Mouse (Mus musculus): Measurements from ENCODE around the gene Rab31. TPM values are rescaled to one million over a fixed set of nuclear protein-coding genes. Genes with fewer than 3 reads are reported as not detected.

Gene Rab31
- polyA plus RNA-seq, 1 experiment from 2014 or later: 60.8 TPM

DNA sequence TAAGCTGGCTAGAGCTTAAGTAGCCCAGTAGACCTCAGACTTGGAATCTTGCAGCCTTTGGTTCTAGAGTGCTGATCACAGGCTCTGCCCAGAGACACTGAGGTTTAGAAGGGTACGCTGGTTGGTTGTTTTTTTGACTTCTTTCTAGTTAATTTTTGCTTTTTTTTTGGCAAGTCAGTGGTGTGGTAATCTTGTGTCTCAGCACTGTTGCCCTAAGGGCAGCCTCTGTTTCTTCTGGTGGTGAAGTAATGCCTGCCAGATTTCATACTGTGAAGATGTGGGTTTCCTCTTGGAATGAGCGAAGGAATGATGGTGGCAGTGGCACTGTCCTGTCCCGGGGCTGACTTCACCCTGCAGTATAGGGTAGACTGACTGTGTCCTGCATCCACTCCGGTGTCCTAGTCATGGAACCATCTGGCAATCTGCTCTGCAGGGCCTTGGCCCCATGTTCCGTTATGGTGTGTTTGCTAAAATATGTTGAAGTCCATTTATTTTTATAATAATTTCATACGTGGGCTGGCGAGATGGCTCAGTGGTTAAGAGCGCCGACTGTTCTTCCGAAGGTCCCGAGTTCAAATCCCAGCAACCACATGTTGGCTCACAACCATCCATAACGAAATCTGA is 20.9 kb upstream of the Rab31 start:
- no peak for DNase-seq (ENCODE audit: low spot score)
- Histone ChIP-seq H3K4me3 (no peak overlapping the region), H3K27me3 (ENCODE audit: insufficient read depth, poor library complexity, severe bottlenecking) (no peaks in the 10 kb centered on the region), H3K36me3 (peaks cover 27% of the 10 kb centered on the region), H3K4me1 (replicated peaks) (peaks cover 10% of the 10 kb centered on the region; the same call in 1 of the 2 replicates), H3K9me3 (no peaks in the 10 kb centered on the region), H3K27ac (no peak overlapping the region)
- WGBS: 96% methylated on average over 12 of the region's 12 CpGs

GRCm38 (mm10) chr17:65791161-65791560 is 18.6 kb upstream of the Rab31 start:
- H3K4me1 ChIP-seq (replicated peaks): peaks cover 18% of the 10 kb centered on the region; the same call in 1 of the 2 replicates
- 95% methylated on average over 2 of the region's 2 CpGs for WGBS
- peaks cover 2% of the 10 kb centered on the region; the same call in 1 of the 2 replicates for H3K9me3 ChIP-seq
- H3K36me3 ChIP-seq: peaks cover 46% of the 10 kb centered on the region
- no peak for DNase-seq (ENCODE audit: low spot score)
- no peak overlapping the region for H3K27ac ChIP-seq
- no peak overlapping the region for H3K4me3 ChIP-seq
- H3K27me3 ChIP-seq (ENCODE audit: insufficient read depth, poor library complexity, severe bottlenecking): no peaks in the 10 kb centered on the region

DNA sequence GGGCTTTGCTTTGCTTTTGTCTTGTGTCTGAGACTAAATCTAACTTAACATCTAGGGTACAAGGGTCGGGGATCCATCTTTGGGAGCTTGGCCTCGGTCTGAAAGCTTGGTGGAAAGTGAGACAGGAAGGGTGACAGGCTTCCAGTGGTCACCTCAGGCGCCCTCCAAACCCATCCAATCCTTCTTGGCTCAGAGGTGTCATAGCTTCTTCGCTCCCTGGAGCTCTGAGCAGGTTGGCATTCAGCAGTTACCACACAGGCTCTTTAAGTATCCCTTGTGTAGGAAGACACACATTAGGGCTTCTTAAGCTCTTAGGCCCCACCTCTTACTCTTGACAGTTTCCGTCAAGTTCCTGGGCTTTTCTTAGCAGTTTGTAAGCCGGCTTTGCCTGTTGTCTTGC is 17.0 kb upstream of the Rab31 start:
- no peak overlapping the region for H3K27ac ChIP-seq
- peaks cover 55% of the 10 kb centered on the region for H3K36me3 ChIP-seq
- WGBS: 94% methylated on average over 6 of the region's 6 CpGs
- H3K27me3 ChIP-seq (ENCODE audit: insufficient read depth, poor library complexity, severe bottlenecking): no peaks in the 10 kb centered on the region
- peaks cover 24% of the 10 kb centered on the region for H3K4me1 ChIP-seq (replicated peaks)
- no peak for DNase-seq (ENCODE audit: low spot score)
- peaks cover 9% of the 10 kb centered on the region; the same call in 1 of the 2 replicates for H3K9me3 ChIP-seq
- H3K4me3 ChIP-seq: no peak overlapping the region

GRCm38 (mm10) chr17:65788542-65789291 is 16.2 kb upstream of the Rab31 start:
- peaks cover 9% of the 10 kb centered on the region; the same call in 1 of the 2 replicates for H3K9me3 ChIP-seq
- no peak for DNase-seq (ENCODE audit: low spot score)
- H3K27me3 ChIP-seq (ENCODE audit: insufficient read depth, poor library complexity, severe bottlenecking): no peaks in the 10 kb centered on the region
- peaks cover 50% of the 10 kb centered on the region for H3K36me3 ChIP-seq
- peaks cover 27% of the 10 kb centered on the region for H3K4me1 ChIP-seq (replicated peaks)
- no peak overlapping the region for H3K27ac ChIP-seq
- no peak overlapping the region for H3K4me3 ChIP-seq
- WGBS: 83% methylated on average over 12 of the region's 12 CpGs

- Histone ChIP-seq H3K9me3 (peaks cover 9% of the 10 kb centered on the region; the same call in 1 of the 2 replicates), H3K36me3 (peaks cover 50% of the 10 kb centered on the region), H3K27ac (no peak overlapping the region), H3K4me1 (replicated peaks) (peaks cover 27% of the 10 kb centered on the region), H3K27me3 (ENCODE audit: insufficient read depth, poor library complexity, severe bottlenecking) (no peaks in the 10 kb centered on the region), H3K4me3 (no peak overlapping the region)
- DNase-seq (ENCODE audit: low spot score): no peak
- 94% methylated on average over 4 of the region's 4 CpGs for WGBS
These were observed 14.7 kb upstream of the Rab31 start for GRCm38 (mm10) chr17:65787261-65787660.

- peaks cover 9% of the 10 kb centered on the region; the same call in 1 of the 2 replicates for H3K9me3 ChIP-seq
- H3K4me3 ChIP-seq: no peak overlapping the region
- no peak for DNase-seq (ENCODE audit: low spot score)
- H3K36me3 ChIP-seq: peaks cover 50% of the 10 kb centered on the region
- H3K27me3 ChIP-seq (ENCODE audit: insufficient read depth, poor library complexity, severe bottlenecking): no peaks in the 10 kb centered on the region
- peaks cover 34% of the 10 kb centered on the region for H3K4me1 ChIP-seq (replicated peaks)
- 85% methylated on average over 7 of the region's 7 CpGs for WGBS
- no peak overlapping the region for H3K27ac ChIP-seq
These were observed 13.7 kb upstream of the Rab31 start for GRCm38 (mm10) chr17:65786225-65786624.

DNA sequence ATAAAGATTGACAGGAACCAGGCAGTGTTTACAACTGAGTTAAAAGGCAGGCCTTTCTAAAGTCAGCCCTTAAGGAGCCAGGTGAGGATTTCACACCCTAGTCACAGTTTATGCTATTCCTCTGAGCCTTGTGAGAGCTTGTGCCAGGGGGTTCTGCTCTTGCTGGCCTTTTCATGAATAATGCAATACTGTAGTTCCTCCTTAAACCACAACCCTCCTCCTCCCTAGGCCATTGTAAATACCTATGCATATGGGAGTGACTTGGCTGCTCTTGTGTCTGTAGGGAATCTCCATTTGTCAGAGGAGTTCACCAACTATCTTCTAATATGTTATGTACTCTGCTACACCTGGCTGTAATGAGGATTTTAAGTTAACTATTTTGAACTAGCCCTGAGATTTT is 13.2 kb upstream of the Rab31 start:
- Histone ChIP-seq H3K4me1 (replicated peaks) (peaks cover 34% of the 10 kb centered on the region), H3K36me3 (peaks cover 50% of the 10 kb centered on the region), H3K27me3 (ENCODE audit: insufficient read depth, poor library complexity, severe bottlenecking) (no peaks in the 10 kb centered on the region), H3K9me3 (peaks cover 9% of the 10 kb centered on the region; the same call in 1 of the 2 replicates), H3K4me3 (no peak overlapping the region), H3K27ac (no peak overlapping the region)
- DNase-seq (ENCODE audit: low spot score): no peak

DNA sequence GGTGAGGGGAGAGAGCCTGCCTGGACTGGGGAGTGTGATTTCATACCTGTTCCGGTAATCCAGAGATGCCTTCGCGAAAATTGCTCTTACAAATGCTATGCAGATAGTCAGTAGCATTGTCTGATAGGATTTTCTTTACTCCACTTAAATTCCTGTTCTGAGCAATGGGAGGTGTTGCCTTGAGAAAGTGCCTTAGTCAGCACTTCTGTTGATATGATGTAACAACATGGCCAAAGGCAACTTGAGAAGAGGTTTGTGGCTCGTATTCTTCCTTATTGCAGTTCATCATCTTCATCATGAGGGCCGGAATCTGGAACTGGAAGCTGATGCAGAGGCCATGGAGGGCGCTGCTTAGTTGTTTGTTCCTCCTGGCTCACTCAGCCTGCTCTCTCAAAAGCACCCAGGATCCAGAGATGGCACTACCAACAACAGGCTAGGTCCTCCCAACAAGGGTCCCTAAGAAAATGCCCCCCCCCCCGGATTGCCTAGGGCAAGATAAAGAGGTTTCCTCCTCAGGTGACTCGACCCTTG is 12.1 kb upstream of the Rab31 start:
- Histone ChIP-seq H3K4me1 (replicated peaks) (peaks cover 34% of the 10 kb centered on the region), H3K9me3 (peaks cover 9% of the 10 kb centered on the region; the same call in 1 of the 2 replicates), H3K36me3 (peaks cover 44% of the 10 kb centered on the region), H3K27me3 (ENCODE audit: insufficient read depth, poor library complexity, severe bottlenecking) (no peaks in the 10 kb centered on the region), H3K4me3 (peak overlapping the region; percentile 93), H3K27ac (no peak overlapping the region)
- 79% methylated on average over 8 of the region's 8 CpGs for WGBS
- DNase-seq (ENCODE audit: low spot score): no peak

GRCm38 (mm10) chr17:65783182-65784161 is 10.9 kb upstream of the Rab31 start:
- peaks cover 9% of the 10 kb centered on the region; the same call in 1 of the 2 replicates for H3K9me3 ChIP-seq
- peak; percentile 80 for DNase-seq (ENCODE audit: low spot score)
- H3K4me3 ChIP-seq: peak overlapping the region; percentile 93
- H3K4me1 ChIP-seq (replicated peaks): peaks cover 28% of the 10 kb centered on the region
- H3K36me3 ChIP-seq: peaks cover 36% of the 10 kb centered on the region
- H3K27me3 ChIP-seq (ENCODE audit: insufficient read depth, poor library complexity, severe bottlenecking): no peaks in the 10 kb centered on the region
- WGBS: 4% methylated on average over 105 of the region's 135 CpGs
- H3K27ac ChIP-seq: peak overlapping the region; percentile 99

GRCm38 (mm10) chr17:65782551-65783141 is 10.1 kb upstream of the Rab31 start, which contains the start of gene Ppp4r1:
Ppp4r1 (plus strand) TSS chr17:65782573.
- H3K27me3 ChIP-seq (ENCODE audit: insufficient read depth, poor library complexity, severe bottlenecking): no peaks in the 10 kb centered on the region
- WGBS: under 1% methylated on average over 81 of the region's 81 CpGs
- H3K4me3 ChIP-seq: peak within 1 kb of the TSS; percentile 93

GRCm38 (mm10) chr17:65780970-65781369 is 8.4 kb upstream of the Rab31 start:
- Histone ChIP-seq H3K27ac (no peak overlapping the region), H3K4me1 (replicated peaks) (peaks cover 20% of the 10 kb centered on the region), H3K9me3 (peaks cover 6% of the 10 kb centered on the region; the same call in 1 of the 2 replicates), H3K36me3 (peaks cover 14% of the 10 kb centered on the region), H3K27me3 (ENCODE audit: insufficient read depth, poor library complexity, severe bottlenecking) (no peaks in the 10 kb centered on the region), H3K4me3 (no peak overlapping the region)
- DNase-seq (ENCODE audit: low spot score): no peak
- WGBS: 95% methylated on average over 2 of the region's 2 CpGs

More at GRCm38 (mm10) chr17:65782551-65783141, 10.1 kb upstream of the Rab31 start, which contains the start of gene Ppp4r1:
- peaks cover 25% of the 10 kb centered on the region for H3K4me1 ChIP-seq (replicated peaks)
- DNase-seq (ENCODE audit: low spot score): peak; percentile 84
- H3K9me3 ChIP-seq: peaks cover 9% of the 10 kb centered on the region; the same call in 1 of the 2 replicates
- peaks cover 30% of the 10 kb centered on the region for H3K36me3 ChIP-seq
- H3K27ac ChIP-seq: peak within 1 kb of the TSS; percentile 99

DNA sequence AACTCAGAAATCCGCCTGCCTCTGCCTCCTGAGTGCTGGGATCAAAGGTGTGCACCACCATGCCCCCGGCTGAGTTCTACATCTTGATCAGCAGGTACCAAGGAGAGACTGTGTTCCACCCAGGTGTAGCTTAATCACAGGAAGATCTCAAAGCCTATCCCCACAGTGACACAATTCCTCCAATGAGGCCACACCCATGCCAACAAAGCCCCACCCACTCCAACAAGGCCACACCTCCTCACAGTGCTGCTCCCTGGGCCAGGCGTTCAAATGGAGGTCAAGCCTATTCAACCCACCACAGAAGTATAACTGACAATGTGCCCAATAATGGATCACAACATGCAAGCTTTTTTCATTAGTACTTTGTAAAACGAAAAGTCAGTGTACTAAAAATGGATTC is 4.9 kb upstream of the Rab31 start:
- H3K36me3 ChIP-seq: no peaks in the 10 kb centered on the region
- WGBS: 89% methylated on average over 4 of the region's 4 CpGs
- no peak for DNase-seq (ENCODE audit: low spot score)

More for the DNA sequence above, 4.9 kb upstream of the Rab31 start:
- no peak overlapping the region for H3K4me3 ChIP-seq
- H3K27me3 ChIP-seq (ENCODE audit: insufficient read depth, poor library complexity, severe bottlenecking): peaks cover 13% of the 10 kb centered on the region; the same call in 1 of the 2 replicates
- H3K27ac ChIP-seq: no peak overlapping the region
- no peaks in the 10 kb centered on the region for H3K9me3 ChIP-seq
- peaks cover 15% of the 10 kb centered on the region for H3K4me1 ChIP-seq (replicated peaks)

Data from hindbrain, embryonic 10.5 days (tissue).